Mouse (Mus musculus) spleen, postnatal 10 days (tissue): Measurements from ENCODE around the gene Mtor.
A peak's percentile ranks its signal among the peaks of the same experiment; 100 is the strongest.

Source experiments
- DNase-seq, 2 experiments: peaks; one replicate each; pipeline ENCODE4 v3.0.0; 2021 to 2022; ENCODE audit warnings: low spot score in 2 of 2

Mtor gene

GRCm38 (mm10) chr4:148442598-148442997 is 5.8 kb upstream of the Mtor start:
- DNase-seq: no peak

- peak; percentile 89 to 94 for DNase-seq
These were observed 4.0 kb upstream of the Mtor start, which contains the start of gene Ubiad1 for GRCm38 (mm10) chr4:148444250-148444967. Ubiad1 (minus strand) TSS chr4:148444771.

- DNase-seq: no peak
These were observed 438 bp downstream of the Mtor start for GRCm38 (mm10) chr4:148448853-148449245.

- no peak for DNase-seq
These were observed 5.3 kb downstream of the Mtor start for GRCm38 (mm10) chr4:148453707-148454106.

GRCm38 (mm10) chr4:148455477-148456025 is 7.1 kb downstream of the Mtor start:
- no peak for DNase-seq

- DNase-seq: no peak
These were observed 12.4 kb downstream of the Mtor start for GRCm38 (mm10) chr4:148460656-148461284.

GRCm38 (mm10) chr4:148461772-148462171 is 13.4 kb downstream of the Mtor start:
- no peak for DNase-seq

GRCm38 (mm10) chr4:148462717-148463116 is 14.3 kb downstream of the Mtor start:
- no peak for DNase-seq

- DNase-seq: no peak
These were observed 15.0 kb downstream of the Mtor start for GRCm38 (mm10) chr4:148463208-148463960.

GRCm38 (mm10) chr4:148464301-148464700 is 15.9 kb downstream of the Mtor start:
- DNase-seq: no peak

- DNase-seq: no peak
These were observed 16.5 kb downstream of the Mtor start for GRCm38 (mm10) chr4:148464869-148465268.

GRCm38 (mm10) chr4:148466511-148467079 is 18.2 kb downstream of the Mtor start:
- DNase-seq: no peak

GRCm38 (mm10) chr4:148468396-148468795 is 20.0 kb downstream of the Mtor start:
- no peak for DNase-seq

GRCm38 (mm10) chr4:148469487-148470252 is 21.3 kb downstream of the Mtor start:
- no peak for DNase-seq

GRCm38 (mm10) chr4:148471363-148471806 is 23.0 kb downstream of the Mtor start:
- DNase-seq: no peak

GRCm38 (mm10) chr4:148472436-148473174 is 24.2 kb downstream of the Mtor start:
- DNase-seq: no peak

GRCm38 (mm10) chr4:148473496-148473895 is 25.1 kb downstream of the Mtor start:
- no peak for DNase-seq

- no peak for DNase-seq
These were observed 31.8 kb downstream of the Mtor start for GRCm38 (mm10) chr4:148480245-148480644.

GRCm38 (mm10) chr4:148481557-148482168 is 33.3 kb downstream of the Mtor start:
- DNase-seq: no peak

- DNase-seq: no peak
These were observed 36.1 kb downstream of the Mtor start for GRCm38 (mm10) chr4:148484511-148484910.
